Mouse (Mus musculus) megakaryocyte, adult 5-6 weeks (primary cell): ENCODE data around the gene Map3k9. TPM values are rescaled to one million over a fixed set of nuclear protein-coding genes. Genes with fewer than 3 reads are reported as not detected.

Experiments
- total RNA-seq, 2 experiments: library from RNA; stranded (forward) in 1 of 2; stranded (reverse) in 1 of 2; fragments of 153-499, 151-499 nt in 1 of 2; fragments of 221-1000, 200-1000 nt in 1 of 2; gene quantifications; 2 replicates each; pipeline versions ENCODE4 v1.2.3 to v1.2.4; 2015 to 2017

The Map3k9 gene
- total RNA-seq, 2 experiments from 2014 or later: 4.6 to 6.3 TPM

Other genes starting within 250 kb of the Map3k9 start
- 3.2 and 6.1 TPM in 2 replicates for gene Gm20498, start 248.3 kb downstream of the Map3k9 start, total RNA-seq (2015)
- 33.4 and 44.2 TPM in 2 replicates for gene Gm20498, start 248.3 kb downstream of the Map3k9 start, total RNA-seq (2017)
- gene Synj2bp, start 248.3 kb downstream of the Map3k9 start, total RNA-seq (2015): 22.8 and 23.5 TPM in 2 replicates
- 30.8 and 34.1 TPM in 2 replicates for gene Synj2bp, start 248.3 kb downstream of the Map3k9 start, total RNA-seq (2017)
- gene Adam21, start 212.7 kb downstream of the Map3k9 start, total RNA-seq (2015): 0.14 TPM in 1 of 2 replicates, not detected in the other
- gene Adam21, start 212.7 kb downstream of the Map3k9 start, total RNA-seq (2017): 0.16 TPM in 1 of 2 replicates, not detected in the other
- gene Med6, start 186.2 kb downstream of the Map3k9 start, total RNA-seq (2015): 42.1 and 45.7 TPM in 2 replicates
- gene Med6, start 186.2 kb downstream of the Map3k9 start, total RNA-seq (2017): 81.4 and 91.0 TPM in 2 replicates
- gene Ttc9, start 149.9 kb downstream of the Map3k9 start, total RNA-seq (2015): 0.31 TPM in 1 of 2 replicates, not detected in the other
- not detected in 2 replicates for gene Ttc9, start 149.9 kb downstream of the Map3k9 start, total RNA-seq (2017)
- gene Pcnx, start 78.8 kb upstream of the Map3k9 start, total RNA-seq (2015): 33.1 and 40.1 TPM in 2 replicates
- gene Pcnx, start 78.8 kb upstream of the Map3k9 start, total RNA-seq (2017): 13.1 and 18.8 TPM in 2 replicates